Mouse (Mus musculus): ENCODE results near the gene Prelid1. TPM values are rescaled to one million over a fixed set of nuclear protein-coding genes. Genes with fewer than 3 reads are reported as not detected.

Gene Prelid1
- polyA plus RNA-seq, 1 experiment from 2014 or later, result 493 TPM

- H3K27ac ChIP-seq (ENCODE audit: low read depth, low read length), result peak within 1 kb of the TSS; percentile 5; the same call in 1 of the 2 replicates
- H3K27me3 ChIP-seq (replicated peaks; ENCODE audit: control insufficient read depth, insufficient read depth, low read length), result no peaks in the 10 kb centered on the region; the same call in 1 of the 2 replicates
- H3K9ac ChIP-seq (ENCODE audit: low read depth, low read length), result peak within 1 kb of the TSS; percentile 58; the same call in 1 of the 2 replicates
- ATAC-seq (replicated peaks; ENCODE audit: low FRiP score) (peak; percentile 82), DNase-seq (ENCODE audit: low spot score) (peak; percentile 48)
- H3K9me3 ChIP-seq (ENCODE audit: control insufficient read depth, low read length), result no peaks in the 10 kb centered on the region
- peak within 1 kb of the TSS; percentile 32 for H3K4me3 ChIP-seq (ENCODE audit: low read depth, low read length)
- 27% methylated on average over 13 of the region's 13 CpGs for WGBS
- H3K4me1 ChIP-seq (replicated peaks; ENCODE audit: control insufficient read depth, insufficient read depth, low read length), result peaks cover 12% of the 10 kb centered on the region
- H3K36me3 ChIP-seq (ENCODE audit: control insufficient read depth, insufficient read depth, low read length), result no peaks in the 10 kb centered on the region
- H3K4me2 ChIP-seq, result peak within 1 kb of the TSS; percentile 61
Observed at GRCm38 (mm10) chr13:55369531-55370114, 49.3 kb downstream of the Prelid1 start, which contains the start of gene Rgs14. TSS of gene Rgs14 (plus strand) at chr13:55369732.

GRCm38 (mm10) chr13:55370234-55370633 lies 49.9 kb downstream of the Prelid1 start:
- H3K9ac ChIP-seq (ENCODE audit: low read depth, low read length), result peak overlapping the region; percentile 58; the same call in 1 of the 2 replicates
- ATAC-seq (replicated peaks; ENCODE audit: low FRiP score) (no peak), DNase-seq (ENCODE audit: low spot score) (no peak)
- peak overlapping the region; percentile 61 for H3K4me2 ChIP-seq
- H3K36me3 ChIP-seq (ENCODE audit: control insufficient read depth, insufficient read depth, low read length), result no peaks in the 10 kb centered on the region
- H3K27ac ChIP-seq (ENCODE audit: low read depth, low read length), result no peak overlapping the region
- peak overlapping the region; percentile 32 for H3K4me3 ChIP-seq (ENCODE audit: low read depth, low read length)
- peaks cover 12% of the 10 kb centered on the region for H3K4me1 ChIP-seq (replicated peaks; ENCODE audit: control insufficient read depth, insufficient read depth, low read length)
- no peaks in the 10 kb centered on the region for H3K9me3 ChIP-seq (ENCODE audit: control insufficient read depth, low read length)
- H3K27me3 ChIP-seq (replicated peaks; ENCODE audit: control insufficient read depth, insufficient read depth, low read length), result no peaks in the 10 kb centered on the region; the same call in 1 of the 2 replicates
- WGBS, result 46% methylated on average over 3 of the region's 3 CpGs

GRCm38 (mm10) chr13:55371007-55371681 lies 50.8 kb downstream of the Prelid1 start:
- no peaks in the 10 kb centered on the region; the same call in 1 of the 2 replicates for H3K27me3 ChIP-seq (replicated peaks; ENCODE audit: control insufficient read depth, insufficient read depth, low read length)
- H3K9ac ChIP-seq (ENCODE audit: low read depth, low read length), result no peak overlapping the region
- no peak overlapping the region for H3K27ac ChIP-seq (ENCODE audit: low read depth, low read length)
- no peak overlapping the region for H3K4me3 ChIP-seq (ENCODE audit: low read depth, low read length)
- no peaks in the 10 kb centered on the region for H3K36me3 ChIP-seq (ENCODE audit: control insufficient read depth, insufficient read depth, low read length)
- H3K9me3 ChIP-seq (ENCODE audit: control insufficient read depth, low read length), result no peaks in the 10 kb centered on the region
- 65% methylated on average over 8 of the region's 8 CpGs for WGBS
- ATAC-seq (replicated peaks; ENCODE audit: low FRiP score), result no peak
- peak overlapping the region; percentile 16; the same call in 1 of the 2 replicates for H3K4me2 ChIP-seq
- H3K4me1 ChIP-seq (replicated peaks; ENCODE audit: control insufficient read depth, insufficient read depth, low read length), result peaks cover 12% of the 10 kb centered on the region
- no peak for DNase-seq (ENCODE audit: low spot score)

- H3K36me3 ChIP-seq (ENCODE audit: control insufficient read depth, insufficient read depth, low read length), result no peaks in the 10 kb centered on the region
- no peaks in the 10 kb centered on the region for H3K9me3 ChIP-seq (ENCODE audit: control insufficient read depth, low read length)
- DNase-seq (ENCODE audit: low spot score) (no peak), ATAC-seq (replicated peaks; ENCODE audit: low FRiP score) (no peak)
- no peak overlapping the region for H3K4me2 ChIP-seq
- no peak overlapping the region for H3K4me3 ChIP-seq (ENCODE audit: low read depth, low read length)
- WGBS, result 52% methylated on average over 5 of the region's 5 CpGs
- H3K27ac ChIP-seq (ENCODE audit: low read depth, low read length), result no peak overlapping the region
- peaks cover 12% of the 10 kb centered on the region for H3K4me1 ChIP-seq (replicated peaks; ENCODE audit: control insufficient read depth, insufficient read depth, low read length)
- no peak overlapping the region for H3K9ac ChIP-seq (ENCODE audit: low read depth, low read length)
- H3K27me3 ChIP-seq (replicated peaks; ENCODE audit: control insufficient read depth, insufficient read depth, low read length), result no peaks in the 10 kb centered on the region; the same call in 1 of the 2 replicates
Observed at GRCm38 (mm10) chr13:55371740-55372139, 51.4 kb downstream of the Prelid1 start.

- ATAC-seq (replicated peaks; ENCODE audit: low FRiP score), result no peak
- H3K4me1 ChIP-seq (replicated peaks; ENCODE audit: control insufficient read depth, insufficient read depth, low read length), result peaks cover 7% of the 10 kb centered on the region
- no peaks in the 10 kb centered on the region for H3K9me3 ChIP-seq (ENCODE audit: control insufficient read depth, low read length)
- H3K9ac ChIP-seq (ENCODE audit: low read depth, low read length), result no peak overlapping the region
- no peak overlapping the region for H3K4me3 ChIP-seq (ENCODE audit: low read depth, low read length)
- no peak overlapping the region for H3K27ac ChIP-seq (ENCODE audit: low read depth, low read length)
- peaks cover 8% of the 10 kb centered on the region; the same call in 1 of the 2 replicates for H3K27me3 ChIP-seq (replicated peaks; ENCODE audit: control insufficient read depth, insufficient read depth, low read length)
- H3K36me3 ChIP-seq (ENCODE audit: control insufficient read depth, insufficient read depth, low read length), result no peaks in the 10 kb centered on the region
- no peak overlapping the region for H3K4me2 ChIP-seq
- WGBS, result 60% methylated on average over 6 of the region's 6 CpGs
- no peak for DNase-seq (ENCODE audit: low spot score)
Observed at GRCm38 (mm10) chr13:55374206-55374924, 54.1 kb downstream of the Prelid1 start.

Other genes with a start within 250 kb of the Prelid1 start
- gene Uimc1, start 220.2 kb upstream of the Prelid1 start, polyA plus RNA-seq (2014; fragmentation: Nextera tagmentation; extraction: Ambion mirVana), result 29.1 and 30.4 TPM in 2 replicates
- 18.9 and 19.5 TPM in 2 replicates for gene Zfp346, start 215.2 kb upstream of the Prelid1 start, polyA plus RNA-seq (2014; fragmentation: Nextera tagmentation; extraction: Ambion mirVana)
- not detected in 2 replicates for gene Gm17617, start 187.0 kb upstream of the Prelid1 start, polyA plus RNA-seq (2014; fragmentation: Nextera tagmentation; extraction: Ambion mirVana)
- 6.8 and 8.0 TPM in 2 replicates for gene Fgfr4, start 167.9 kb upstream of the Prelid1 start, polyA plus RNA-seq (2014; fragmentation: Nextera tagmentation; extraction: Ambion mirVana)
- gene Nsd1, start 110.7 kb upstream of the Prelid1 start, polyA plus RNA-seq (2014; fragmentation: Nextera tagmentation; extraction: Ambion mirVana), result 35.5 and 41.3 TPM in 2 replicates
- gene Rab24, start 1.4 kb downstream of the Prelid1 start, polyA plus RNA-seq (2014; fragmentation: Nextera tagmentation; extraction: Ambion mirVana), result 78.7 and 79.6 TPM in 2 replicates
- 15.6 and 16.4 TPM in 2 replicates for gene Mxd3, start 9.3 kb downstream of the Prelid1 start, polyA plus RNA-seq (2014; fragmentation: Nextera tagmentation; extraction: Ambion mirVana)
- gene Lman2, start 42.3 kb downstream of the Prelid1 start, polyA plus RNA-seq (2014; fragmentation: Nextera tagmentation; extraction: Ambion mirVana), result 120 and 121 TPM in 2 replicates
- 1.2 and 1.9 TPM in 2 replicates for gene Rgs14, start 49.2 kb downstream of the Prelid1 start, polyA plus RNA-seq (2014; fragmentation: Nextera tagmentation; extraction: Ambion mirVana)
- not detected in 2 replicates for gene Slc34a1, start 77.7 kb downstream of the Prelid1 start, polyA plus RNA-seq (2014; fragmentation: Nextera tagmentation; extraction: Ambion mirVana)
- not detected in 2 replicates for gene Pfn3, start 94.7 kb downstream of the Prelid1 start, polyA plus RNA-seq (2014; fragmentation: Nextera tagmentation; extraction: Ambion mirVana)
- gene F12, start 106.3 kb downstream of the Prelid1 start, polyA plus RNA-seq (2014; fragmentation: Nextera tagmentation; extraction: Ambion mirVana), result 62.3 and 63.4 TPM in 2 replicates
- gene Grk6, start 124.6 kb downstream of the Prelid1 start, polyA plus RNA-seq (2014; fragmentation: Nextera tagmentation; extraction: Ambion mirVana), result 45.8 and 49.0 TPM in 2 replicates
- 0.29 and 0.35 TPM in 2 replicates for gene Prr7, start 143.8 kb downstream of the Prelid1 start, polyA plus RNA-seq (2014; fragmentation: Nextera tagmentation; extraction: Ambion mirVana)
- gene Dbn1, start 167.6 kb downstream of the Prelid1 start, polyA plus RNA-seq (2014; fragmentation: Nextera tagmentation; extraction: Ambion mirVana), result 64.9 and 69.0 TPM in 2 replicates
- gene Pdlim7, start 193.2 kb downstream of the Prelid1 start, polyA plus RNA-seq (2014; fragmentation: Nextera tagmentation; extraction: Ambion mirVana), result 86.4 and 94.6 TPM in 2 replicates
- 4.3 and 6.0 TPM in 2 replicates for gene Dok3, start 208.8 kb downstream of the Prelid1 start, polyA plus RNA-seq (2014; fragmentation: Nextera tagmentation; extraction: Ambion mirVana)
- gene Ddx41, start 216.2 kb downstream of the Prelid1 start, polyA plus RNA-seq (2014; fragmentation: Nextera tagmentation; extraction: Ambion mirVana), result 62.9 and 64.6 TPM in 2 replicates